Mouse (Mus musculus): ENCODE data around the gene Renbp. TPM values are rescaled to one million over a fixed set of nuclear protein-coding genes. Genes with fewer than 3 reads are reported as not detected.

Renbp gene
- total RNA-seq, 2 experiments from 2014 or later = 3.6 to 4.2 TPM

DNA sequence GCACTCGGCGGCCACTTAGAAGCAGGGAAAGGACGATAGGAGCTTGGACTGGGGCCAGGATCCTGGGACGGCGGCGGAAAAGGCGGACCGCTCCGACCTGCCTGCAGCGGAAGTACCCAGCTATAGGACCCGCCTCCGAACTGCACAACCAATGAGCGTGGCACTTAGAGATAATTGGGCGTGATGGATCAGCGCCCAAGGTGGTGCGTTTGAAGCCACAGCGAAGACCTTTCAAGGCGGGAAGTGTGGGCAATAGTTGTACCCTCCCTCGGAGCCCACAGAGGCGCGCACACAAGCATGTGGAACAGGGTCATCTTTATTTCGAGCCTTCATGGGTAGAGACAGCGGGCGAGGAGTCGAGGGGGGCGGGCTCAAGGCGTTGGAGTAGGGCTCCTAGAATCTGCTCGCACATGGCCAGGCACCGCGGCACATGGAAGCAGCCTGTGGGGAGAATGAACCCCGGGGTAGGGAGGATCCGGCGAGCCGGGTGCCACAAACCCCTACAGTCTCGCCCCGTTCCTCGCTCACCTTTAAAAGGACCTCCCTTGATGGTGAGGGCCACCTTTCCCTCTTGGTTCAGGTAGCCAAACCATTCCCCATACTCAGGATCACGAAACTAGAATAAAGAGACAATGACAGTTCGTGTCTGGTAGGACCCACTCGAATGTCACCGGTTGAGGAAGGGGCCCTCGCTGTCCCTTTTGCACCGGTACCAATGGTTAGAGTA is 8.7 kb downstream of the Renbp start, which contains the start of the genes Arhgap4 and Naa10:
TSS of gene Arhgap4 (minus strand) at position 48 of the 727 bp plus-strand sequence.
TSS of gene Naa10 (minus strand) at position 122 of the 727 bp plus-strand sequence.
- peak; percentile 63 to 77 for DNase-seq (ENCODE audit: extremely low spot score in 1 of 2, low spot score in 1 of 2)

DNA sequence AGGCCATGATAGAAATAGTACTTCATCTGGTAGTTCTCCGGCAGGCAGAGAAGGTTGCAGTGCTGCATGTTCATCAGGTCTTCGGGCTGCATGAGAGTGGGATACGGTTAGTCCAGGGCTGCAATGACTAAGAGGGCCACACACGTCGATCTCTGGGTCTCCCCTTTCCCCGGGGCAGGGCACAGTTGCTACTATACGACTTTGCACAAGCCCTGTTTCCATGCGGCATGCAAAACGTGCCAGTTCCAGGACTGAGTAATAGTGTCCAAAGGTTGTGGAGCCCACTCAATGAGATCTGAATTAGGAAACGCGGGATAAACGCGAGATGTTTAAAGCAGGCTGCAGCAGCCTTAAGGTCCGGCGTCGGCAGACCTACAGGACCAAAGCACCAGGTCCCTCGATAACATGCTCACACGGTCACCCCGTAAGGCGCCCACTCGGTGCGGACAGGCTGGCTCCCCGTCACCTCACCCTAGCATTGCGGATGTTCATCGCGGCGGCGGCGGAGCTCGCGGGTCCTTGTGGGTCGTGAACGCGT is 9.3 kb downstream of the Renbp start:
- DNase-seq (ENCODE audit: extremely low spot score in 1 of 2, low spot score in 1 of 2) = peak in 1 of 2 experiments; percentile 11

DNA sequence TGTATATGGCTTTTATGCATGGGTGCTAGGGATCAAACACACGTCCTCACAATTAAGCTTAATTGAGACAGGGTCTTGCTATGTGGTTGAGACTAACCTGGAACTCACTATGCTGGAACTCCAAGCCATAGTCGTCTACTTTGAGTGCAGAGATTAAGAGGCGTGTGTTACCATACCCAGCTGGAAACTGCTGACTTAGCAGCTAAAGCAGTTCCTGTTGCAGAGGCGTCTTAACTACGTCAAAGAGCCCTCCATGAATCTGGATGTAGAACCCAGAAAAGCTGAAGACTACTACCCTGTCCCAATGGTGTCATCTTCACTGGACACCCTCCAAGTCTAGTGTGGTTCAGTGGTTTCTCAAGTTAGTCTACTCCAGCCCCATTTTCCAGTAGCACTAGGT is 12.0 kb downstream of the Renbp start:
- DNase-seq (ENCODE audit: extremely low spot score in 1 of 2, low spot score in 1 of 2) = no peak

DNA sequence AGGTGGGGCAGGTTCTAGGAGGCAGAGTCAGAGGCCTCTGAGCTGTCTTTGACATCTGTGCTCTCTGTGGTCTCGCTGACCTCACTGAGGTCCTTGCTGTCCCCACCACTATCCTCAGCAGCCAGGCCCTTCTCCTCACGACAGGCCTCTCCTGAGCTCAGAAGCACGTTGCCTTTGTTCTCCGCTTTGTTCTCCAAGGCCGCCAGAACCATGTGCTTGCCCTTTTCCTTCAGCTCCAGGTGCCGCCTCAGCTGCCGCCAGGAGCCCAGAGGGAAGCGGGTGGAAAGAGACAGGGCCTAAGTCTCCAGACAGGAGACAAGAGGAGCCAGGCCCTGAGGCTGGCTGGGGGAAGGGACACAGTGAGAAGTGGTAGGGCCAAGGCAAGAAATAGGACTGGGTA is 13.7 kb downstream of the Renbp start:
- DNase-seq (ENCODE audit: extremely low spot score in 1 of 2, low spot score in 1 of 2) = no peak

DNA sequence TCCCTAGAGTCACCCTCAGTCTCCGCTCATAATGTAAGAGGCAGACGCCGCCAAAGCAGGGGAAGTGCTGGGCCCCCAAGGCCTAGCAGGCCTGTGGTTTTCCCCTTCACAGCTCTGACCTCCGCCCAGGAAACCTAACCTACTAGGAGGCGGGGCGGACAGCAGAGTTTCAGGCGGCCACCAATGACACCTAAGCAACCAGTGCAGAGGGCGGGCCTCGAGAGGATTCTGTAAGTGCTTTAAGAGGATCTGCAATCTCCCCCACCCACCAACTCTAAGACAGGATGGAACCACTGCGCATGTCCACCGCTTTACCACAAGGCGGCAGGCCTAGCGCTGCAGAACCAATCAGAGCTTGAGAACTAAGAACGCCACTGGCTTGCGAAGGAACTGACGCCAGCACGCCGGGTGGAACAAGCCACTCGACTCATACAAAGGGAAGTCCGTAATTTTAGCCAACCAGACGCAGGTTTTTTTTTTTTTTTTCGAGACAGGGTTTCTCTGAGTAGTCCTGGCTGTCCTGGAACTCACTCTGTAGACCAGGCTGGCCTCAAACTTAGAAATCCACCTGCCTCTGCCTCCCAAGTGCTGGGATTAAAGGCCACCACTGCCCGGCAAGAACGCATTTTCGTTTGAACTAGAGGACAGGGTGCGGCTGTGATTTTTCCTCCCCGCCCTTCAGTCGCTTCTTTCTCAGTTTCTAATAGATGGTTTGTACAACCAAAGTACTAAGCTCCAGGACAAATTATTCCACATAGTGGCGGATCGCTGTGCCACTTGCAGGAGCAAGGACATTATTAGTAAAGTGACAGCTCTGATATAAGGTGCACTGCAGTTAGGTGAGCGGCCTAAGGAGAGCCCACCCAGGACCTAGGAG is 15.6 kb downstream of the Renbp start:
- peak; percentile 43 to 64 for DNase-seq (ENCODE audit: extremely low spot score in 1 of 2, low spot score in 1 of 2)

DNA sequence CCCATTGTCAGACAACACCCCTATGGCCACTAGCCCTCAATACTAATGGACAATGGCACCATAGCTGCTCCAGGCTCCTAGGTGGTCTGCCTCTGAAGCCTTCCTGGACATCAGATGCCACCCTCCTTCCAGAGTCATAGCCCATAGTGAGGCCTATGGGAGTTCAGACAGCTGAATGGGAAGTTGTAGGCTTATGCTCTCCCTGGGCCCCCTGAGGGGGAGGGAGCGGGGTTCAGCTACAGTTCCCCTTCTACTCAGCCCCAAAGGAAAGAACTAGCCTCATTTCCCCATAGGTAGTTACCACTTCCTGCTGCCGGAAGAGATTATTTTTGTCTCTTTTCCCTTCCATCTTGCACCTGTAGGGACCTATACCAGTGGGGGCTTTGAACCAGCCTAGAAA is 19.1 kb downstream of the Renbp start:
- DNase-seq (ENCODE audit: extremely low spot score in 1 of 2, low spot score in 1 of 2) = no peak

DNA sequence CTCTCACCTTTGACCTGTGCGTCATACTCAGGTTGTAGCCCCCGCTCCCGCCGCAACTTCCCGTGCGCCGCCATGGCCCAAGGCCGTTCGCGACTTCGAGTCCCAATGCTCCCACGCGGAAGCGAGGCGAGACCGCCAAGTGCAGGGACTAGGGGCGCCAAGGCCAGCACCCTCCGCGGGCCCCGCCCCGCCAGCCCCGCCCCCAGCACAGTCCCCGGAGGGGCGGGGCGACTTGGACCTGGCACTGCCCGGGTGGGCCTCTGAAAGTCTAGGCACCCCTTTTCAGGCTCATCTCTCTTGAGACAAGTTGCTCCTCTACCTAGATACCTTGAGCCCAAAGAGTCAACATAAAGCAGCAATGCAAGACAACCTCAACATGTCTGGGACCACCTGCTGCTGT is 19.5 kb downstream of the Renbp start:
- no peak for DNase-seq (ENCODE audit: extremely low spot score in 1 of 2, low spot score in 1 of 2)

DNA sequence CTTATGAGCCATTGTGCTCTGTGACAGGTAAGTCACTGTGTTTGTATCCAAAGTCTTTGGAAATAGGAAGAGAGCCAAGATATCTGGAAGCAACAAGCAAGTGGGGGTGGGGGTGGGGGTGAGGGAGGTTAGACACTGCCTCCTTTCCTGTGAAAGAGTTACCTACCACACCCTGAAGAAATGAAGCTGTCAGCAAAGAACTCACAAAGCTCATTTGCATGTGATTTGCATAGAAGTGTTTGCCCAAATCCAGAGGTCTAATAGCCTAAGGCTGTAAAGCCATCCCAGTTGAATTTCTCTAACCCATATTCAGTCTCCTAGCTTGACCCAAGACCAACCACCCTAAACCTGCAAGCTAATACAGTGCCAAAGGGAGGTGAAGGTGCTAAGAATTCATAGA is 20.2 kb downstream of the Renbp start:
- DNase-seq (ENCODE audit: extremely low spot score in 1 of 2, low spot score in 1 of 2) = no peak

DNA sequence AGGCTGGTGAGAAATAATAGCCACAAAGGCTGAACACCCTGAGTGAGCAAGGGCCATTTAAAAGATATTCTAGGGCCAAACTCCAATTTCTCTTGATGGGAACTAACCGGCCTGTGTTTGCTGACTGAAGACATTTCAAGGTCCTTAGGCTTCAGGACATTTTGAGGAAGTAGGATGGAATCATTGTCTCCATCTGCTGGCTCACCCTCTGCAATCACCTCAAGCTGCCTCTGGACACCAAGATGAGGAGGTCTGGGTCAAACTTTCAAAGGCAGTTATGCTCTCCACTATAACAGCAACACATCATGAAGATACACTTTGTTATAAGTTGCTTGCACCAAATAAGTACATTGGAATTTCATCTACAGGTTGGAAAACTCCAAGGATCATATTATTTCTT is 20.6 kb downstream of the Renbp start:
- no peak for DNase-seq (ENCODE audit: extremely low spot score in 1 of 2, low spot score in 1 of 2)

DNA sequence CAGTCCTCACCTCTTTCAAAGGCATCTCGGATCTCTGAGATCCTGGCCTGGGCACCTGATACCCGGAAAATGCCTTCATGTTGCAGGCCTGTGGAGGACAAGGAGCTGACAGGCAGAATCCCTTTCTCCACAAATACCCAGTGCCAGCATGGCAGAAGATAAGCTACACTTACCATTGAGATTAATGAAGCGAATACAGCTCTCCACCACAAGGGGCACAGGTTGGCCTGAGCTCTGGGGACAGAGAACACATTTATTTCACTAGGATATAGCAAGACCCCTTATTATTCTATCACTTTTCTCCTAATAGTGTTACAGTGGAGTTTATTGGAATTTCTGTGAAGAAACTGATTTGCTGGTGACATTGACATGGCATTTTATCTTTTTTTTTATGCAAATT is 32.7 kb downstream of the Renbp start:
- no peak for DNase-seq (ENCODE audit: extremely low spot score in 1 of 2, low spot score in 1 of 2)

DNA sequence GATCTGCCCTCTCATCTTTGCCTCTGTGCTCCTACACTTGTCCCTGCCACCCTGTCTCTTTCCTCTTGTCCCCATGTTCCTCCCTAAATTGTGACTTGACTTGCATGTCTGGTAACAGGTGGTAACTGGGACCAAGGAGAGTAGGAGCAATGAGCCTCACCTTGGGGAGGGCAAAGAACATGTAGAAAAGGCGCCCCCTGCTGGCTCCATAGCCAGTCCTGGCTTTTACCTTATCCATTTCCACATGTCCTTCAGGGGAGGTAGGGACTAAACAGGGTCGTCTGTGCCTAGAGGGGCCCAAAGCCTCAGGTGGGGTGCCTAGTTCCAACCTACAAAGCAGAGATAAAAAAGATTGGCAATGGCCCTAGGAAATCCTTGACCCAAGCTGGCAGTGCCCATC is 34.9 kb downstream of the Renbp start, which contains the start of gene L1cam:
TSS of gene L1cam (minus strand) at position 387 of the 400 bp plus-strand sequence.
- DNase-seq (ENCODE audit: extremely low spot score in 1 of 2, low spot score in 1 of 2) = peak; percentile 28 to 59

DNA sequence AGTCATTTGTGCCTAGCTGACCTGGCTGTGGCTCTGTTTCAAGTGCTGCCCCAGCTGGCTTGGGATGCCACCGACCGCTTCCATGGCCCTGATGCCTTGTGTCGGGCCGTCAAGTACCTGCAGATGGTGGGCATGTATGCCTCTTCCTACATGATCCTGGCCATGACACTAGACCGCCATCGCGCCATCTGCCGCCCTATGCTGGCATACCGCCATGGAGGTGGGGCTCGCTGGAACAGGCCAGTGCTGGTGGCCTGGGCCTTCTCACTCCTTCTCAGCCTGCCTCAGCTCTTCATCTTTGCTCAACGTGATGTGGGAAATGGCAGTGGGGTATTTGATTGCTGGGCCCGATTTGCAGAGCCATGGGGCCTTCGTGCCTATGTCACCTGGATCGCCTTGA is 37.8 kb downstream of the Renbp start:
- no peak for DNase-seq (ENCODE audit: extremely low spot score in 1 of 2, low spot score in 1 of 2)

DNA sequence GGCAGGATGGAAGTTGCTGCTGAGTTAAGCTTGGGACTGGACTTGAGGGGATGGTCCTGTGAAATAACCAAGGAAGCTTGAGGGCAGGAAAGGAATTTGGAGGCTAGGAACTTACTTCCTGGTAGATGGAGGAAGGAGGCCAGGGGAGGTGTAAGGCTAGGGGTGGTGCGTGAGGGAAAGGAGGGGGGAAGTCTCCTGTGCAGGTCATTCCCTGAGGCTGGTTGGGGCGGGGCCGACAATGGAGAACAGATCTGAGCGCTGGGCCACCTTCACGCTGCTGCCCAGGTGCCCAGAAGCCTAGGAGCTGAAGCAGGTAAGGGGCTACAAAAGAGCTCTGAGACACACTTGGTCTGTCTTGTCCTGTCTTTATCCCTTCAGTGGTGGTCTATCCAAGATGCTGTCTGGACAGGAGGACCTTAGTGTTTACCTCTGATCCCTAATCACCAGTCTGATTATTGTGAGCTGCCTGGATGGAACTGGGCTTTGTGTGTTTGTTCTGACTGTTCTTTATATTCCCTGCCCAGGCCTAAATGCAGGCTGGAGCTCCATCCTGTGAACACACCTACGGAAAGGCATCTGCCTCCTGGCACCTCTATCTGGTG is 39.0 kb downstream of the Renbp start, which contains the start of gene Avpr2:
TSS of gene Avpr2 (plus strand) at position 552 of the 602 bp plus-strand sequence.
- no peak for DNase-seq (ENCODE audit: extremely low spot score in 1 of 2, low spot score in 1 of 2)

DNA sequence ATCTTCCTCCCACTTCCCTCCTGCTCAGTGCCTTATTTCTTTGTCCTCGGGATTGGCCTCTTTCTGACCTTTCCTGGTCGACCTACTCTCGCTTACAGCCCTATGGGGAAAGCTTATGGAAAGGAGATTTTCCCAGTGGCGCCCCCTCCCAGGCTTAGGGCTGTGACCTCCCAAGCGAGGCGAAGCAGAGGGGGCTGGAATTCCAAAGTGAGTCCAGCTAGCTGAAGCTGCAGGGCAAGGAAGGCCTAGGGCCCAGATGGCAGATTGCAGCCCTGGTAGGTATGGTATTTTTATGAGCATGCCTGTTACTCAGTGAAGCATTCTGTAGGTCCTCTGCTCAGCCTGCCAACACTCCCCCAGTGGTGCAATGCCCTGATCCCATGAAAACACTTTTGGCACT is 49.2 kb downstream of the Renbp start:
- DNase-seq (ENCODE audit: extremely low spot score in 1 of 2, low spot score in 1 of 2) = no peak

DNA sequence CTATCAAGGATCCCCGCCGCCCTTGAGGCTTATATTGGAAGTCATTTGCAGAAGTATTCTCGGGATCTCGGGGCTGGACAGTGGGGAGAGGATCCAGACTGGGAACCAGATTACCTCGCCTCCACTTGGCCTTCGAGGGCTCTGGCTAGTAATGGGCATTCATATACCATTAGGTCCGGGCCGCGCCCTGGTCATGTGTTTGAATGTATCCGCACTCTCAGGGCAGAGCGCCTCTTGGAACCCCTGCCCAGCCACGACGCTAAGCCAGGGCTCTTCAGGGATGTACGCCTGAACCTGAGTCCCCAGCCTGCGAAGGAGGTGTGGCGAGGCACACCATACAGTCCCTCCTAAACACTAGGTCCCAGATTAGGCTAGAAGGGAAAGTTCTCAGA is 49.6 kb downstream of the Renbp start:
- DNase-seq (ENCODE audit: extremely low spot score in 1 of 2, low spot score in 1 of 2) = no peak

DNA sequence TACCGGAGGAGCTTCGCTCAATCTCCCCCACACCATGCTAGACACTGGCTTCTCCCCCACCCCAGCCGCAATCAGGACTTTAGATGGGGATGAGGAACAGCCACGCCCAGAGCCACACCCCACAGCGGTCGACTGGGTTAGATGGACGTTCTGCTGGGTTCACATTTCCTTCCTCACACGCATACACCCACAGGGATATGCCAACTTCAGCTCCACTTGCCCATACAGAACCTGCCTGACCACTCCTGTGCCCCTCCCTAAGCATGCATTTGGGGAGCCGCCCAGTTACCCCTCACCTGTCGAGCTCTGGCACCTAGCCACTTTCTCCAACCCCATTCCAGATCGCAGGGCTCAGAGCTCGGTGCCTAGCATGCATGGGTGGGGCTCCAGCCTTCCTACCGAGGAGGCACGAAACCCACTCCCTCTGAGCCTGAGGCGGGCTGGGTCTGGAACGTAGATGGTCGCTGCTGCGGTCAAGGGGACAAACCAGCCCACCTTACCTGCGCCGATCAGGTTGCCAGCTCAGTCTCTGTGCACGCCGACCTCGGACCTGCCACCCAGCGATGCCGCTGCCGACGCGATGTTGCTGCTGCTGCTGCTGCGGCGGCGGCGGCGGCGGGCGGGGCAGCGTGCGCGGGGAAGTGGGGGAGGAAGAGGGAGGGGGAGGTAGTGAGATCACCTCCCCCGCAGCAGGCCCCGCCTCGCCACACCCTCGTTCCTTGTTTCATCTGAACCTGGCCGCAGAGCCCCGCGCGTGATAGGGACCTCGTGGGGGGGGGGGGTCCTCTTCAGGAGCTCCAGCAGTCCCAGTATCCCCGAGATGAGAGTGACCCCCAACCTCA is 50.2 kb downstream of the Renbp start:
- DNase-seq (ENCODE audit: extremely low spot score in 1 of 2, low spot score in 1 of 2) = peak in 1 of 2 experiments; percentile 16

DNA sequence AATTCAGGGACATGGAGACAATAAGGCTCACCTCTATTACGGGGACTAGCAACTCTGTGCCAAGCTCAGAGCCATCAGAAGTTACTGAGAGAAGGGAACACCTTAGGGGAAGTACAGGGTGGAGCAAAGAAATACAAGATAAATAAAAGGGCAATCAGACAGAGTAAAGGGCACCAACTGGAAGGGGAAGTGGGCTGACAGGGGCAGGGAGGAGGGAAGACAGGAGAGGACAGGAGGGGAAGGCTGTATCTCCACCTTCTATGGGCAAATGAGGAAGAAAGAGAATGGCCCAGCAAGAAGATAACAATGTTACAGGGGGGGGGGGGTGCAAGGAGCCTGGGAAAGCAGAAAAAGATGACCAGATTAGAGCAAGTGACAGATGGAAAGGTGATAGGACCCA is 53.6 kb downstream of the Renbp start:
- DNase-seq (ENCODE audit: extremely low spot score in 1 of 2, low spot score in 1 of 2) = no peak

DNA sequence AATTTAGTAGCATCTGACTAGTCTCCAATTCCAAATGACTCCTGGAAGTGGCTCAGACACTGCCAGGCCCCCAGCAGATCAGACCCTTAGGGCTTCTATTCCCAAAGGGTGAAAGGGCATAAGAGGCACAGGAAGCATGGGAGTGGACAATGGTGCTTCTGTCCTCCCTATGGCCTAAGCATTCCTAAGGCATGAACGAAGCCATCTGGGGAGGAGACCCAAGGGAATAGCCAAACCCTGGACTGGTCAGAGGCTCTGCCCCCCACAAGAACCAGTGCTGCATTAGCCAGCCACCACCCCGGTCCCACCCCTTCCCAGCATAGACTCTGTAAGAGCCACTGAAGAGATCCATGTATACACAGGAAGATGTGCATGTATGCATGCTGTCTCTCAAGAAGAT is 54.8 kb downstream of the Renbp start:
- no peak for DNase-seq (ENCODE audit: extremely low spot score in 1 of 2, low spot score in 1 of 2)
